Mouse (Mus musculus) limb, embryonic 14.5 days (tissue): ENCODE data around the gene Cyp2b10. TPM values are rescaled to one million over a fixed set of nuclear protein-coding genes. Genes with fewer than 3 reads are reported as not detected.

ENCODE experiments used
- ATAC-seq: fragments of 200-750 bp; cut with Nextera tagmentation; 2 replicates; pipeline ENCODE4 v1.8.0; 2017; ENCODE audit warnings: low read depth, moderate number of reproducible peaks, moderate TSS enrichment; ENCODE audit not compliant: low FRiP score
- DNase-seq: peaks from one replicate; pipeline ENCODE4 v3.0.0-alpha.2; 2015; ENCODE audit warnings: low spot score
- H3K27ac ChIP-seq: fragments of 300-500 bp; sonication (generic); replicated peaks from 2 replicates; pipeline ENCODE4 v1.5.1; 2014; ENCODE audit warnings: low read depth, mild to moderate bottlenecking, low read length, moderate library complexity, mixed read lengths
- H3K27me3 ChIP-seq: fragments of 300-500 bp; sonication (generic); 2 replicates; pipeline ENCODE4 v1.6.1; 2014; ENCODE audit warnings: low read length, mixed read lengths; ENCODE audit not compliant: control insufficient read depth, insufficient read depth
- H3K36me3 ChIP-seq: fragments of 300-500 bp; sonication (generic); 2 replicates; pipeline ENCODE4 v1.6.1; 2014; ENCODE audit warnings: mild to moderate bottlenecking, low read length, moderate library complexity, mixed read lengths; ENCODE audit not compliant: control insufficient read depth, insufficient read depth
- H3K4me1 ChIP-seq: fragments of 300-500 bp; sonication (generic); 2 replicates; pipeline ENCODE4 v1.6.1; 2014; ENCODE audit warnings: antibody characterized with exemption, low read length, mixed read lengths; ENCODE audit not compliant: control insufficient read depth, insufficient read depth
- H3K4me2 ChIP-seq: fragments of 300-500 bp; sonication (generic); replicated peaks from 2 replicates; pipeline ENCODE4 v1.6.1; 2014; ENCODE audit warnings: low read depth, mild to moderate bottlenecking, low read length, moderate library complexity; ENCODE audit not compliant: severe bottlenecking
- H3K4me3 ChIP-seq: fragments of 300-500 bp; sonication (generic); replicated peaks from 2 replicates; pipeline ENCODE4 v1.5.1; 2014; ENCODE audit warnings: low read length
- H3K9ac ChIP-seq: fragments of 300-500 bp; sonication (generic); 2 replicates; pipeline ENCODE4 v1.6.1; 2014; ENCODE audit warnings: mild to moderate bottlenecking, low read depth, low read length, moderate library complexity; ENCODE audit not compliant: severe bottlenecking
- H3K9me3 ChIP-seq: fragments of 300-500 bp; sonication (generic); 2 replicates; pipeline ENCODE4 v1.6.1; 2016; ENCODE audit warnings: low read length; ENCODE audit not compliant: control insufficient read depth
- POLR2A ChIP-seq: fragments of 200-500 bp; IDR thresholded peaks from 2 replicates; pipeline ENCODE4 v1.8.0; 2012; ENCODE audit warnings: inconsistent platforms, mild to moderate bottlenecking, moderate library complexity, borderline replicate concordance; ENCODE audit not compliant: insufficient read depth, insufficient read length; ENCODE audit errors: extremely low read depth
- WGBS: fragments of 180-500 bp; shearing (Covaris S2); extraction: QIAGEN DNeasy Blood & Tissue Kit; methylation state at CpG from one replicate; pipeline ENCODE4 v1.1.7; 2014; 5-methylcytosine and 5-hydroxymethylcytosine counted together
- polyA plus RNA-seq, 2 experiments: library from polyadenylated mRNA; depleted of rRNA in 1 of 2; stranded (reverse) in 1 of 2; unstranded in 1 of 2; fragments of >200 nt; fragmentation: Nextera tagmentation in 1 of 2; extraction: Ambion mirVana in 1 of 2; gene quantifications; 2 replicates each; pipeline versions ENCODE4 v1.2.1 to v1.2.3; 2012 to 2014

The Cyp2b10 gene
- polyA plus RNA-seq, 2 experiments, result not detected

DNA sequence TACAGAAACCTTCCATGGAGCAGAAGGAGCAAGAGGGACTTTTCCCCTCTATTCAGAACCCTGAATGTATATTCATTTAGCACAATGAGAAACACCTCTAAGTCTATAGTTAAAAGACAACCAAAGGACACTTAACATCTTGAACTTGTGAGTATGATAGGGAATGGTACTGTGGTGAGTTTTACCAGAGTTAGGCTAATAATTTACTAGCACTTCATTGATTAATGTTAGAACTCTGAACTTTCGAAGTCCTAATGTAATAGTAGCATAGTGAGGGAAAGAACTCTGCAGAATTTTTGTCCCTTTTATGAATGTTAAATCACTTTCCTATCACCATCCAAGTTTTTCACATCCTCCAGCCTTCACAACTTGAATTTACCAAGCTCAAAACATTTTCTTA lies 22.0 kb downstream of the Cyp2b10 start:
- H3K27me3 ChIP-seq, result no peaks in the 10 kb centered on the region
- H3K9me3 ChIP-seq, result no peaks in the 10 kb centered on the region
- H3K4me1 ChIP-seq, result no peaks in the 10 kb centered on the region
- H3K36me3 ChIP-seq, result no peaks in the 10 kb centered on the region
- no peak overlapping the region for H3K4me2 ChIP-seq
- WGBS, result 74% methylated on average over 1 of the region's 1 CpGs
- no peak overlapping the region for H3K27ac ChIP-seq
- no peak for ATAC-seq
- no peak for TF ChIP-seq POLR2A
- DNase-seq, result no peak
- H3K4me3 ChIP-seq, result no peak overlapping the region
- H3K9ac ChIP-seq, result no peak overlapping the region

DNA sequence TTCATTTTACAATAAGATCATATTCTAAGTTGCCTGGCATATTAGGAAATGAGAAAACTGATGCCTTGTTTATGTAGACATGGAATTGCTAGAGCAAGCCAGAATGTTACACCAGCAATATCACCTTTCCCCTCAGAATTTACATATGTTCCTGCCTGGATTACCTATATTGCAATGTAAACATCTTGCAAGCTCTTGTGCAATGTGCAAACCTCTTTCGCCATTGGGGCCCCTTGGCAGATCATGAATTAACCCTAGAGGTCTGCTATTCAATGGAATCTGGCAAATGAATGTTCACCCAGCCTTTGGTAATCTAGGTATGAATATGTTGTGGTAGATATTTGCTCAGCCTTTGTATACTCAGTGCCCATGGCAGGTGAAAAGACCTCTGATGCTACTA lies 47.9 kb downstream of the Cyp2b10 start:
- TF ChIP-seq POLR2A, result no peak
- Histone ChIP-seq H3K4me2 (no peak overlapping the region), H3K9me3 (no peaks in the 10 kb centered on the region), H3K36me3 (no peaks in the 10 kb centered on the region), H3K27me3 (no peaks in the 10 kb centered on the region), H3K4me3 (no peak overlapping the region), H3K27ac (no peak overlapping the region), H3K9ac (no peak overlapping the region), H3K4me1 (no peaks in the 10 kb centered on the region)
- DNase-seq (no peak), ATAC-seq (no peak)
- 71% methylated on average over 1 of the region's 1 CpGs for WGBS

Other genes with a start within 250 kb of the Cyp2b10 start
- gene Bckdha, start 238.6 kb upstream of the Cyp2b10 start, polyA plus RNA-seq (2012; rRNA removed), result 67.0 and 91.1 TPM in 2 replicates
- 54.2 and 59.8 TPM in 2 replicates for gene Bckdha, start 238.6 kb upstream of the Cyp2b10 start, polyA plus RNA-seq (2014; fragmentation: Nextera tagmentation; extraction: Ambion mirVana)
- gene Exosc5, start 238.5 kb upstream of the Cyp2b10 start, polyA plus RNA-seq (2012; rRNA removed), result 64.9 and 77.1 TPM in 2 replicates
- gene Exosc5, start 238.5 kb upstream of the Cyp2b10 start, polyA plus RNA-seq (2014; fragmentation: Nextera tagmentation; extraction: Ambion mirVana), result 63.0 and 71.2 TPM in 2 replicates
- 1.7 and 2.7 TPM in 2 replicates for gene Tmem91, start 222.5 kb upstream of the Cyp2b10 start, polyA plus RNA-seq (2012; rRNA removed)
- 3.2 and 3.6 TPM in 2 replicates for gene Tmem91, start 222.5 kb upstream of the Cyp2b10 start, polyA plus RNA-seq (2014; fragmentation: Nextera tagmentation; extraction: Ambion mirVana)
- gene B9d2, start 216.8 kb upstream of the Cyp2b10 start, polyA plus RNA-seq (2012; rRNA removed), result 28.1 and 39.7 TPM in 2 replicates
- 25.1 and 29.2 TPM in 2 replicates for gene B9d2, start 216.8 kb upstream of the Cyp2b10 start, polyA plus RNA-seq (2014; fragmentation: Nextera tagmentation; extraction: Ambion mirVana)
- 16.8 and 19.1 TPM in 2 replicates for gene Tgfb1, start 210.6 kb upstream of the Cyp2b10 start, polyA plus RNA-seq (2012; rRNA removed)
- gene Tgfb1, start 210.6 kb upstream of the Cyp2b10 start, polyA plus RNA-seq (2014; fragmentation: Nextera tagmentation; extraction: Ambion mirVana), result 2.5 and 3.6 TPM in 2 replicates
- gene Ccdc97, start 178.5 kb upstream of the Cyp2b10 start, polyA plus RNA-seq (2012; rRNA removed), result 64.5 and 84.8 TPM in 2 replicates
- 28.4 and 32.0 TPM in 2 replicates for gene Ccdc97, start 178.5 kb upstream of the Cyp2b10 start, polyA plus RNA-seq (2014; fragmentation: Nextera tagmentation; extraction: Ambion mirVana)
- 66.8 and 73.4 TPM in 2 replicates for gene Hnrnpul1, start 142.9 kb upstream of the Cyp2b10 start, polyA plus RNA-seq (2012; rRNA removed)
- 77.1 and 80.7 TPM in 2 replicates for gene Hnrnpul1, start 142.9 kb upstream of the Cyp2b10 start, polyA plus RNA-seq (2014; fragmentation: Nextera tagmentation; extraction: Ambion mirVana)
- 80.2 and 94.4 TPM in 2 replicates for gene Axl, start 108.9 kb upstream of the Cyp2b10 start, polyA plus RNA-seq (2012; rRNA removed)
- 111 and 132 TPM in 2 replicates for gene Axl, start 108.9 kb upstream of the Cyp2b10 start, polyA plus RNA-seq (2014; fragmentation: Nextera tagmentation; extraction: Ambion mirVana)
- 2.6 and 3.3 TPM in 2 replicates for gene Cyp2s1, start 80.7 kb upstream of the Cyp2b10 start, polyA plus RNA-seq (2012; rRNA removed)
- 1.6 and 2.0 TPM in 2 replicates for gene Cyp2s1, start 80.7 kb upstream of the Cyp2b10 start, polyA plus RNA-seq (2014; fragmentation: Nextera tagmentation; extraction: Ambion mirVana)
- gene Cyp2b13, start 163.9 kb downstream of the Cyp2b10 start, polyA plus RNA-seq (2012; rRNA removed), result not detected in 2 replicates
- not detected in 2 replicates for gene Cyp2b13, start 163.9 kb downstream of the Cyp2b10 start, polyA plus RNA-seq (2014; fragmentation: Nextera tagmentation; extraction: Ambion mirVana)